ENCODE assay signal across 8 mouse cellular contexts in genomic region chr10:17726373-17726720, GRCm38 (mm10). TPM values are rescaled to one million over a fixed set of nuclear protein-coding genes. Genes with fewer than 3 reads are reported as not detected.
DNase-seq lines count a peak whose midpoint lies in the region; ATAC-seq and TF ChIP-seq lines count a peak whose summit lies in the region.

No protein-coding gene starts in this region.

- ATAC-seq in G1E (ENCODE audit: extremely low read depth, insufficient number of reproducible peaks, low FRiP score, poor library complexity, severe bottlenecking): no peak
- ATAC-seq in forebrain, embryonic 13.5 days: no peak
- ATAC-seq in kidney, embryonic 15.5 days (replicated peaks; ENCODE audit: low FRiP score): no peak
- no peak for ATAC-seq in granulocyte monocyte progenitor cell, adult 5-6 weeks (replicated peaks; ENCODE audit: poor library complexity, severe bottlenecking)
- no peak for ATAC-seq in frontal cortex, adult (ENCODE audit: low TSS enrichment)

- peak overlapping the region; percentile 44; the same call in 1 of the 2 replicates for H3K9ac ChIP-seq in forebrain, embryonic 13.5 days
- H3K9ac ChIP-seq in kidney, embryonic 15.5 days: 0 out of 2 replicates have a peak overlapping the region, but pooled peaks have one; percentile 32

- H3K27me3 ChIP-seq in G1E (ENCODE audit: insufficient read depth, low read length): no peaks in the 10 kb centered on the region
- H3K27me3 ChIP-seq in forebrain, embryonic 13.5 days: no peaks in the 10 kb centered on the region
- no peaks in the 10 kb centered on the region for H3K27me3 ChIP-seq in kidney, embryonic 15.5 days

- H3K4me1 ChIP-seq in G1E (ENCODE audit: insufficient read depth, low read depth, low read length): peaks cover 50% of the 10 kb centered on the region
- H3K4me1 ChIP-seq in forebrain, embryonic 13.5 days: peaks cover 29% of the 10 kb centered on the region
- H3K4me1 ChIP-seq in kidney, embryonic 15.5 days: peaks cover 43% of the 10 kb centered on the region

- peak; percentile 27 for DNase-seq in embryo, embryonic 10 days (ENCODE audit: low spot score)
- no peak for DNase-seq in embryo, embryonic 11 days
- DNase-seq in G1E (ENCODE audit: low spot score): no peak
- DNase-seq in naive thymus-derived CD4-positive, alpha-beta T cell, adult 2 months (ENCODE audit: low read depth): peak; percentile 16

- no peaks in the 10 kb centered on the region for H3K9me3 ChIP-seq in G1E (replicated peaks)
- no peaks in the 10 kb centered on the region for H3K9me3 ChIP-seq in forebrain, embryonic 13.5 days (replicated peaks)
- H3K9me3 ChIP-seq in kidney, embryonic 15.5 days (replicated peaks): no peaks in the 10 kb centered on the region

- peak overlapping the region; percentile 33; the same call in 1 of the 2 replicates for H3K27ac ChIP-seq in forebrain, embryonic 13.5 days
- H3K27ac ChIP-seq in kidney, embryonic 15.5 days: peak overlapping the region; percentile 82

- WGBS in forebrain, embryonic 13.5 days: 74% methylated on average over 2 of the region's 2 CpGs
- 36% methylated on average over 2 of the region's 2 CpGs for WGBS in kidney, embryonic 15.5 days

- peaks cover 18% of the 10 kb centered on the region for H3K36me3 ChIP-seq in G1E (replicated peaks)
- no peaks in the 10 kb centered on the region for H3K36me3 ChIP-seq in forebrain, embryonic 13.5 days (ENCODE audit: poor library complexity, severe bottlenecking)
- peaks cover 4% of the 10 kb centered on the region; the same call in 1 of the 2 replicates for H3K36me3 ChIP-seq in kidney, embryonic 15.5 days

- H3K4me3 ChIP-seq in G1E (ENCODE audit: low read depth, low read length): peak overlapping the region; percentile 59
- peak overlapping the region; percentile 31 for H3K4me3 ChIP-seq in forebrain, embryonic 13.5 days
- H3K4me3 ChIP-seq in kidney, embryonic 15.5 days (replicated peaks): peak overlapping the region; percentile 89

- TF ChIP-seq CTCF in G1E (IDR thresholded peaks at IDR 0.05; ENCODE audit: low read depth, low read length): no peak

- peak overlapping the region; percentile 70 for H3K4me2 ChIP-seq in forebrain, embryonic 13.5 days
- H3K4me2 ChIP-seq in kidney, embryonic 15.5 days: peak overlapping the region; percentile 81

RNA-seq across cellular contexts. Expression of gene Cited2, which starts 3.3 kb away (rescaled TPM):
- total RNA-seq in G1E (2014; fragmentation: Nextera tagmentation) (273 and 316 TPM in 2 replicates), G1E (2017) (23.8 and 26.8 TPM in 2 replicates)
- polyA plus RNA-seq in G1E (2012): 231 and 269 TPM in 2 replicates
- 52.2 and 63.6 TPM in 2 replicates for polyA plus RNA-seq in forebrain, embryonic 13.5 days (2015; fragmentation: Nextera tagmentation; extraction: Ambion mirVana)
- polyA plus RNA-seq in kidney, embryonic 15.5 days (2015; fragmentation: Nextera tagmentation; extraction: Ambion mirVana): 76.3 and 77.4 TPM in 2 replicates
- total RNA-seq in granulocyte monocyte progenitor cell, adult 5-6 weeks (2014; fragmentation: Nextera tagmentation): 96.5 and 128 TPM in 2 replicates
- total RNA-seq in granulocyte monocyte progenitor cell, adult 5-6 weeks (2017): 50.0 and 64.9 TPM in 2 replicates

Comparison
In these comparisons a context has a peak if more than half of its experiments do, and no peak if none do; other contexts are left out.
1. DNase-seq: peak in embryo, embryonic 10 days (single experiment) and naive thymus-derived CD4-positive, alpha-beta T cell, adult 2 months (single experiment); none in embryo, embryonic 11 days (single experiment) and G1E (single experiment).
2. H3K4me3 ChIP-seq: peak in every context shown above with its lines; median percentile 89 in kidney, embryonic 15.5 days; 59 in G1E; 31 in forebrain, embryonic 13.5 days.